Mouse (Mus musculus): Measurements from ENCODE around the gene Mettl24.

DNA sequence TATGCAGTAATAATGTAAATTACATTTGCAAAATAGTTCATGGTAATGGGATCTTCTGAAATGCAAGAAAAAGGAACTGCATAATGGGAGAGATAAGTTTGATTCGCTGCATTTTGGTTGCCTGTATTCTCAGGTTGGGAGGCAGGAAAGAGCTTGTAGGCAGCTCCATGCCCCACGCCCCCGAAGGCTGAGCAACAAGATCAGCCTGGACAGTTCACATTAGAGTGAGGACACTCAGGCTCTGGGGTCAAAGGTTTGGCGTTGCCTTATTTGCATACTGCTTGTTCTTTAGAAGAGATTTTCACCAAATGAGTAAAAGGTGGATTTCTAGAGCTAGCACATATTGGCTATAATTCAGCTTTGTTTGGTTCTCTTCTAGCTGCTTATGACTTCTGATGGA, 123.1 kb downstream of the Mettl24 start:
- TF ChIP-seq CTCF (IDR thresholded peaks at IDR 0.05) (no peak), EP300 (IDR thresholded peaks at IDR 0.05) (no peak)
